Mouse (Mus musculus): ENCODE data around the gene Fmc1. TPM values are rescaled to one million over a fixed set of nuclear protein-coding genes. Genes with fewer than 3 reads are reported as not detected.
A peak's percentile ranks its signal among the peaks of the same experiment; 100 is the strongest.
"Not testable (repeated sequence)": the region's sequence is repeated elsewhere in the genome, so short reads cannot be mapped to it uniquely, and the experiment has no call there.

Gene Fmc1
- polyA plus RNA-seq, 1 experiment from 2014 or later, result 195 TPM

GRCm38 (mm10) chr6:38532500-38533420, 542 bp upstream of the Fmc1 start:
- Histone ChIP-seq H3K9me3 (replicated peaks; ENCODE audit: control insufficient read depth, low read length) (no peaks in the 10 kb centered on the region), H3K4me2 (peak overlapping the region; percentile 64), H3K27me3 (ENCODE audit: control insufficient read depth, insufficient read depth, low read length) (no peaks in the 10 kb centered on the region), H3K9ac (ENCODE audit: low read depth, low read length) (peak overlapping the region; percentile 73), H3K4me1 (ENCODE audit: control insufficient read depth, insufficient read depth, low read length) (no peaks in the 10 kb centered on the region), H3K36me3 (ENCODE audit: control insufficient read depth, insufficient read depth, low read length) (no peaks in the 10 kb centered on the region), H3K4me3 (ENCODE audit: low read depth, low read length) (peak overlapping the region; percentile 82), H3K27ac (ENCODE audit: low read depth, low read length) (peak overlapping the region; percentile 94)
- ATAC-seq (replicated peaks; ENCODE audit: insufficient number of reproducible peaks, low FRiP score, low TSS enrichment), result peak; percentile 20
- 11% methylated on average over 25 of the region's 25 CpGs for WGBS (ENCODE audit: insufficient replicate concordance)

GRCm38 (mm10) chr6:38534640-38535365, 1.5 kb downstream of the Fmc1 start:
- H3K27ac ChIP-seq (ENCODE audit: low read depth, low read length), result peak overlapping the region; percentile 94
- peak; percentile 79 for ATAC-seq (replicated peaks; ENCODE audit: insufficient number of reproducible peaks, low FRiP score, low TSS enrichment)
- no peaks in the 10 kb centered on the region for H3K27me3 ChIP-seq (ENCODE audit: control insufficient read depth, insufficient read depth, low read length)
- H3K4me3 ChIP-seq (ENCODE audit: low read depth, low read length), result peak overlapping the region; percentile 82
- WGBS (ENCODE audit: insufficient replicate concordance), result under 1% methylated on average over 53 of the region's 53 CpGs
- peak overlapping the region; percentile 62 for H3K4me2 ChIP-seq
- peaks cover 2% of the 10 kb centered on the region; the same call in 1 of the 2 replicates for H3K36me3 ChIP-seq (ENCODE audit: control insufficient read depth, insufficient read depth, low read length)
- no peaks in the 10 kb centered on the region for H3K9me3 ChIP-seq (replicated peaks; ENCODE audit: control insufficient read depth, low read length)
- no peaks in the 10 kb centered on the region for H3K4me1 ChIP-seq (ENCODE audit: control insufficient read depth, insufficient read depth, low read length)
- peak overlapping the region; percentile 98 for H3K9ac ChIP-seq (ENCODE audit: low read depth, low read length)

- Histone ChIP-seq H3K9me3 (replicated peaks; ENCODE audit: control insufficient read depth, low read length) (no peaks in the 10 kb centered on the region), H3K4me3 (ENCODE audit: low read depth, low read length) (peak overlapping the region; percentile 82), H3K4me1 (ENCODE audit: control insufficient read depth, insufficient read depth, low read length) (no peaks in the 10 kb centered on the region), H3K27me3 (ENCODE audit: control insufficient read depth, insufficient read depth, low read length) (no peaks in the 10 kb centered on the region), H3K27ac (ENCODE audit: low read depth, low read length) (peak overlapping the region; percentile 94), H3K9ac (ENCODE audit: low read depth, low read length) (peak overlapping the region; percentile 98), H3K36me3 (ENCODE audit: control insufficient read depth, insufficient read depth, low read length) (peaks cover 7% of the 10 kb centered on the region), H3K4me2 (peak overlapping the region; percentile 62)
- WGBS (ENCODE audit: insufficient replicate concordance), result 3% methylated on average over 9 of the region's 9 CpGs
- ATAC-seq (replicated peaks; ENCODE audit: insufficient number of reproducible peaks, low FRiP score, low TSS enrichment), result no peak
Measured at GRCm38 (mm10) chr6:38535366-38535690, 2.0 kb downstream of the Fmc1 start.

GRCm38 (mm10) chr6:38535788-38536187, 2.5 kb downstream of the Fmc1 start:
- no peak overlapping the region for H3K27ac ChIP-seq (ENCODE audit: low read depth, low read length)
- H3K27me3 ChIP-seq (ENCODE audit: control insufficient read depth, insufficient read depth, low read length), result no peaks in the 10 kb centered on the region
- peak overlapping the region; percentile 98; the same call in 1 of the 2 replicates for H3K9ac ChIP-seq (ENCODE audit: low read depth, low read length)
- ATAC-seq (replicated peaks; ENCODE audit: insufficient number of reproducible peaks, low FRiP score, low TSS enrichment), result no peak
- H3K9me3 ChIP-seq (replicated peaks; ENCODE audit: control insufficient read depth, low read length), result no peaks in the 10 kb centered on the region
- WGBS (ENCODE audit: insufficient replicate concordance), result 81% methylated on average over 1 of the region's 1 CpGs
- peak overlapping the region; percentile 62 for H3K4me2 ChIP-seq
- H3K4me3 ChIP-seq (ENCODE audit: low read depth, low read length), result peak overlapping the region; percentile 82
- peaks cover 8% of the 10 kb centered on the region for H3K36me3 ChIP-seq (ENCODE audit: control insufficient read depth, insufficient read depth, low read length)
- no peaks in the 10 kb centered on the region for H3K4me1 ChIP-seq (ENCODE audit: control insufficient read depth, insufficient read depth, low read length)

GRCm38 (mm10) chr6:38544141-38544540, 10.8 kb downstream of the Fmc1 start:
- ATAC-seq (replicated peaks; ENCODE audit: insufficient number of reproducible peaks, low FRiP score, low TSS enrichment); H3K27ac ChIP-seq (ENCODE audit: low read depth, low read length); H3K9ac ChIP-seq (ENCODE audit: low read depth, low read length); H3K36me3 ChIP-seq (ENCODE audit: control insufficient read depth, insufficient read depth, low read length); H3K9me3 ChIP-seq (replicated peaks; ENCODE audit: control insufficient read depth, low read length); H3K4me1 ChIP-seq (ENCODE audit: control insufficient read depth, insufficient read depth, low read length); H3K27me3 ChIP-seq (ENCODE audit: control insufficient read depth, insufficient read depth, low read length); H3K4me3 ChIP-seq (ENCODE audit: low read depth, low read length); H3K4me2 ChIP-seq: not testable (repeated sequence)
- WGBS (ENCODE audit: insufficient replicate concordance), result 96% methylated on average over 4 of the region's 5 CpGs

GRCm38 (mm10) chr6:38547005-38547404, 13.7 kb downstream of the Fmc1 start:
- not testable (repeated sequence) for H3K27ac ChIP-seq (ENCODE audit: low read depth, low read length); H3K9me3 ChIP-seq (replicated peaks; ENCODE audit: control insufficient read depth, low read length); H3K4me1 ChIP-seq (ENCODE audit: control insufficient read depth, insufficient read depth, low read length); H3K9ac ChIP-seq (ENCODE audit: low read depth, low read length); H3K4me3 ChIP-seq (ENCODE audit: low read depth, low read length); H3K27me3 ChIP-seq (ENCODE audit: control insufficient read depth, insufficient read depth, low read length); ATAC-seq (replicated peaks; ENCODE audit: insufficient number of reproducible peaks, low FRiP score, low TSS enrichment); H3K36me3 ChIP-seq (ENCODE audit: control insufficient read depth, insufficient read depth, low read length); H3K4me2 ChIP-seq
- WGBS (ENCODE audit: insufficient replicate concordance), result 87% methylated on average over 2 of the region's 2 CpGs

- no peaks in the 10 kb centered on the region for H3K27me3 ChIP-seq (ENCODE audit: control insufficient read depth, insufficient read depth, low read length)
- ATAC-seq (replicated peaks; ENCODE audit: insufficient number of reproducible peaks, low FRiP score, low TSS enrichment), result no peak
- H3K9me3 ChIP-seq (replicated peaks; ENCODE audit: control insufficient read depth, low read length), result no peaks in the 10 kb centered on the region
- H3K36me3 ChIP-seq (ENCODE audit: control insufficient read depth, insufficient read depth, low read length), result no peaks in the 10 kb centered on the region
- WGBS (ENCODE audit: insufficient replicate concordance), result 65% methylated on average over 1 of the region's 1 CpGs
- H3K4me3 ChIP-seq (ENCODE audit: low read depth, low read length), result no peak overlapping the region
- H3K4me2 ChIP-seq, result no peak overlapping the region
- H3K9ac ChIP-seq (ENCODE audit: low read depth, low read length), result no peak overlapping the region
- peak overlapping the region; percentile 54 for H3K27ac ChIP-seq (ENCODE audit: low read depth, low read length)
- peaks cover 5% of the 10 kb centered on the region for H3K4me1 ChIP-seq (ENCODE audit: control insufficient read depth, insufficient read depth, low read length)
Measured at GRCm38 (mm10) chr6:38547707-38548106, 14.4 kb downstream of the Fmc1 start.

- 91% methylated on average over 7 of the region's 7 CpGs for WGBS (ENCODE audit: insufficient replicate concordance)
- H3K36me3 ChIP-seq (ENCODE audit: control insufficient read depth, insufficient read depth, low read length); H3K4me3 ChIP-seq (ENCODE audit: low read depth, low read length); H3K9me3 ChIP-seq (replicated peaks; ENCODE audit: control insufficient read depth, low read length); H3K4me2 ChIP-seq; H3K9ac ChIP-seq (ENCODE audit: low read depth, low read length); ATAC-seq (replicated peaks; ENCODE audit: insufficient number of reproducible peaks, low FRiP score, low TSS enrichment); H3K27me3 ChIP-seq (ENCODE audit: control insufficient read depth, insufficient read depth, low read length); H3K27ac ChIP-seq (ENCODE audit: low read depth, low read length); H3K4me1 ChIP-seq (ENCODE audit: control insufficient read depth, insufficient read depth, low read length): not testable (repeated sequence)
Measured at GRCm38 (mm10) chr6:38548595-38548994, 15.3 kb downstream of the Fmc1 start.

Data from heart, embryonic 11.5 days (tissue).